Mouse (Mus musculus) heart, embryonic 11.5 days (tissue): Measurements from ENCODE around the gene Gm20388. TPM values are rescaled to one million over a fixed set of nuclear protein-coding genes. Genes with fewer than 3 reads are reported as not detected.
A peak's percentile ranks its signal among the peaks of the same experiment; 100 is the strongest.

ENCODE experiments used
- ATAC-seq: fragments of 200-750 bp; cut with Nextera tagmentation; replicated peaks from 2 replicates; pipeline ENCODE4 v1.8.0; 2017; ENCODE audit warnings: moderate library complexity; ENCODE audit not compliant: insufficient number of reproducible peaks, low FRiP score, low TSS enrichment
- H3K27ac ChIP-seq: fragments of 300-500 bp; sonication (generic); 2 replicates; pipeline ENCODE4 v1.5.1; 2014; ENCODE audit warnings: mild to moderate bottlenecking, low read depth, low read length
- H3K27me3 ChIP-seq: fragments of 300-500 bp; sonication (generic); 2 replicates; pipeline ENCODE4 v1.6.1; 2014; ENCODE audit warnings: mild to moderate bottlenecking, low read length, mixed read lengths; ENCODE audit not compliant: control insufficient read depth, insufficient read depth
- H3K36me3 ChIP-seq: fragments of 300-500 bp; sonication (generic); 2 replicates; pipeline ENCODE4 v1.6.1; 2014; ENCODE audit warnings: mild to moderate bottlenecking, low read length, moderate library complexity, mixed read lengths; ENCODE audit not compliant: control insufficient read depth, insufficient read depth
- H3K4me1 ChIP-seq: fragments of 300-500 bp; sonication (generic); 2 replicates; pipeline ENCODE4 v1.6.1; 2014; ENCODE audit warnings: low read length; ENCODE audit not compliant: control insufficient read depth, insufficient read depth
- H3K4me2 ChIP-seq: fragments of 300-500 bp; sonication (generic); 2 replicates; pipeline ENCODE4 v1.6.1; 2014; ENCODE audit warnings: mild to moderate bottlenecking, moderate library complexity
- H3K4me3 ChIP-seq: fragments of 300-500 bp; sonication (generic); 2 replicates; pipeline ENCODE4 v1.5.1; 2014; ENCODE audit warnings: low read depth, low read length
- H3K9ac ChIP-seq: fragments of 300-500 bp; sonication (generic); 2 replicates; pipeline ENCODE4 v1.6.1; 2014; ENCODE audit warnings: mild to moderate bottlenecking, low read depth, low read length, moderate library complexity
- H3K9me3 ChIP-seq: fragments of 300-500 bp; sonication (generic); replicated peaks from 2 replicates; pipeline ENCODE4 v1.6.1; 2016; ENCODE audit warnings: low read length; ENCODE audit not compliant: control insufficient read depth
- WGBS: fragments of 180-500 bp; shearing (Covaris S2); extraction: QIAGEN DNeasy Blood & Tissue Kit; methylation state at CpG from one replicate; pipeline ENCODE4 v1.1.7; 2014; ENCODE audit not compliant: insufficient replicate concordance; 5-methylcytosine and 5-hydroxymethylcytosine counted together
- polyA plus RNA-seq: library from polyadenylated mRNA; unstranded; fragments of >200 nt; fragmentation: Nextera tagmentation; extraction: Ambion mirVana; gene quantifications from 2 replicates; pipeline ENCODE4 v1.2.1, GENCODE M21; 2014

Gm20388 gene
- polyA plus RNA-seq, 1 experiment from 2014 or later = 6.4 TPM

GRCm38 (mm10) chr8:121083093-121083935, 1172.7 kb downstream of the Gm20388 start:
- Histone ChIP-seq H3K27me3 (peaks cover 98% of the 10 kb centered on the region), H3K4me3 (peak overlapping the region; percentile 60), H3K4me1 (peaks cover 25% of the 10 kb centered on the region; the same call in 1 of the 2 replicates), H3K9ac (peak overlapping the region; percentile 30; the same call in 1 of the 2 replicates), H3K36me3 (no peaks in the 10 kb centered on the region), H3K27ac (peak overlapping the region; percentile 59), H3K4me2 (peak overlapping the region; percentile 98), H3K9me3 (no peaks in the 10 kb centered on the region)
- ATAC-seq = peak; percentile 47
- 1% methylated on average over 87 of the region's 89 CpGs for WGBS

DNA sequence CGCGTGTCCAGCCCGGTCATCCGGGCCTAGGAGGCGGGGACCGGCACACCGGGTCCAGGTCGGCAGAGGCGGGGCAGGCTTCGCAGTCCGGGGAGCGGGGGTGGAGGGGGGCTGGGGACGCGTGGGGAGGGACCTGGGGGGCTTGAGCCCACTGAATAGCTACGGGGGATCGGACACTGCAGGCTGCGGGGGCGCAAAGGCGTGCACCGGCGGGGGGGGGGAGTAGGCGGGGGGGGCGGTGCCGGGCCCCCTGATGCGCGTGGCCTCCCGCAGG, 1173.2 kb downstream of the Gm20388 start:
- peaks cover 98% of the 10 kb centered on the region for H3K27me3 ChIP-seq
- H3K4me3 ChIP-seq = peak overlapping the region; percentile 60
- H3K9me3 ChIP-seq = no peaks in the 10 kb centered on the region
- WGBS = 2% methylated on average over 7 of the region's 27 CpGs
- peak overlapping the region; percentile 30; the same call in 1 of the 2 replicates for H3K9ac ChIP-seq
- H3K4me2 ChIP-seq = peak overlapping the region; percentile 98
- H3K36me3 ChIP-seq = no peaks in the 10 kb centered on the region
- ATAC-seq = 0 out of 2 replicates have a peak, but pooled peaks have one; percentile 18
- H3K27ac ChIP-seq = no peak overlapping the region
- H3K4me1 ChIP-seq = peaks cover 25% of the 10 kb centered on the region; the same call in 1 of the 2 replicates

- WGBS = under 1% methylated on average over 70 of the region's 83 CpGs
- no peak; the same call in 1 of the 2 replicates for ATAC-seq
Measured at GRCm38 (mm10) chr8:121084210-121084951, 1173.7 kb downstream of the Gm20388 start, which contains the start of gene Foxf1. TSS of gene Foxf1 (plus strand) at chr8:121084386.

DNA sequence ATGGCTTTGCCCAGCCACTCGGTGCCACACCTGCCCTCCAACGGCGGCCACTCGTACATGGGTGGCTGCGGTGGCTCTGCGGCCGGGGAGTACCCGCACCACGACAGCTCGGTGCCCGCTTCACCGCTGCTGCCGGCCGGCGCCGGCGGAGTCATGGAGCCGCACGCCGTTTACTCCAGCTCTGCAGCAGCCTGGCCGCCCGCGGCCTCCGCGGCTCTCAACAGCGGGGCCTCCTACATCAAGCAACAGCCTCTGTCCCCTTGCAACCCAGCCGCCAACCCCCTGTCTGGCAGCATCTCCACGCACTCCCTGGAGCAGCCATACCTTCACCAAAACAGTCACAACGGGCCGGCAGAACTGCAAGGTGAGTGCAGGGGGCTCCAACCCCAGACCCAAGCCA, 1174.4 kb downstream of the Gm20388 start:
- no peak for ATAC-seq
- Histone ChIP-seq H3K4me1 (peaks cover 28% of the 10 kb centered on the region), H3K27ac (no peak overlapping the region), H3K4me2 (peak overlapping the region; percentile 98), H3K9me3 (no peaks in the 10 kb centered on the region), H3K9ac (peak overlapping the region; percentile 30; the same call in 1 of the 2 replicates), H3K36me3 (no peaks in the 10 kb centered on the region), H3K4me3 (peak overlapping the region; percentile 60), H3K27me3 (peaks cover 99% of the 10 kb centered on the region)
- 3% methylated on average over 28 of the region's 30 CpGs for whole genome bisulfite sequencing

More at GRCm38 (mm10) chr8:121084210-121084951, 1173.7 kb downstream of the Gm20388 start, which contains the start of gene Foxf1:
- Histone ChIP-seq H3K4me2 (peak within 1 kb of the TSS; percentile 98), H3K27me3 (peaks cover 99% of the 10 kb centered on the region), H3K36me3 (no peaks in the 10 kb centered on the region), H3K27ac (peak within 1 kb of the TSS; percentile 59), H3K4me1 (peaks cover 25% of the 10 kb centered on the region; the same call in 1 of the 2 replicates), H3K9me3 (no peaks in the 10 kb centered on the region), H3K9ac (peak within 1 kb of the TSS; percentile 30; the same call in 1 of the 2 replicates), H3K4me3 (peak within 1 kb of the TSS; percentile 60)

DNA sequence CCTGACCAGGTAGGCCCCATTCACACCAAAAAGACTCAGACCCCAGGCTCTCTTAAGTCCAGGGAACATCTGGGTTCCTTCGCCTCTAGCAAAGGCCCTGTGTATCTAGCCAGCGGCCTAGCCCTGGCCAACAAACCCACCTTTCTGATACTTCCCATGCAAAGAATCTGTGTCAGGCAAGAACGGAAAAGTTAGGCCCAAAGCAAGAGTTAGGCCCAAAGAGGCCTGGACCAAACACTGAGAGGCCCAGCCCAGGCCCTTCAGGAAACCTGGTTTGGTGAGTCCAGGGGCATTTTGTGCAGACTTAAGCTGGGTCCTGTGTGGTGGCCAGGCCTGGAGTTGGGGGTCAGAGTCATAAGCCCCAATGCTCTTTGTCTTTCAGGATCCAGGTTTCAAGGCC, 1174.9 kb downstream of the Gm20388 start:
- no peak for ATAC-seq
- Histone ChIP-seq H3K27me3 (peaks cover 99% of the 10 kb centered on the region), H3K4me2 (peak overlapping the region; percentile 98; the same call in 1 of the 2 replicates), H3K4me3 (peak overlapping the region; percentile 60), H3K36me3 (no peaks in the 10 kb centered on the region), H3K9ac (no peak overlapping the region), H3K4me1 (peaks cover 28% of the 10 kb centered on the region), H3K27ac (no peak overlapping the region), H3K9me3 (no peaks in the 10 kb centered on the region)
- WGBS = 51% methylated on average over 3 of the region's 3 CpGs

DNA sequence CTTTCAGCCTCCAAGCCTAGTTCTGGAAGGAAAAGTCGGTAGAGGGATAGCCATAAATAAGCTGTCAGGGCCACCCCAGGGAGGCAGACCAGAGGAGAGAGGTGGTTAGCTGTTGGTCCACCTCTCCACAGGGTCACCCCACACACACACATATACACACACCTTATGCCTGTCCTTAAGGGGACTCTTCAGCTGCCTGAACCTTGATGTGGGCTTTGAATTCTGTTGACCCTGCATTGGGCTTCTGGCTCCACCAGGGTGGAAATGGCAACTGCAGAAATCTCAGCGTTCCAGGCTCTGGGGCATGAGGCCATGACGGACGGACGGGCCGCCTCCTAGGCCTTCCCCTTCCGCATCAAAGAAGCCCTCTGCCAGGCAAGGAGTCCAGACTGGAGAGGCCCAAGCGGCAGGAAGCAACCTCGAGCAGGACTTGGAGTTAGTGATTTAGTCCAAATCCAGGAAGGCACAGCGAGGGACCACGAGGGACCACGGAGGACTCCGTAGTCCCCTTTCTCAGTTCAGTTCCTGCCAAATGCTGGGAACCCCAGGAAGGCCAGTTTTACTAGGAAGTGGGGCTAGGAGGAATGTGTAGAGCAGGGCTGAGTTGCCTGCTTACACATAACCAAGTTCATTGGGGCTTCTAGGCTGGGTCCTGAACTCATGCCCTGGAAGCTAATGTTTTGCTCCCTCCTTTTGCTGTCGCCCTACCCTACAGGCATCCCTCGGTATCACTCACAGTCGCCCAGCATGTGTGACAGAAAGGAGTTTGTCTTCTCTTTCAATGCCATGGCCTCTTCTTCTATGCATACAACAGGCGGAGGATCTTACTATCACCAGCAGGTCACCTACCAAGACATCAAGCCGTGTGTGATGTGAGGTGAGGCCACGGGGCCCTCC, 1175.6 kb downstream of the Gm20388 start:
- Histone ChIP-seq H3K27ac (no peak overlapping the region), H3K4me1 (peaks cover 24% of the 10 kb centered on the region), H3K36me3 (no peaks in the 10 kb centered on the region), H3K9ac (no peak overlapping the region; the same call in 1 of the 2 replicates), H3K9me3 (no peaks in the 10 kb centered on the region), H3K4me3 (peak overlapping the region; percentile 60; the same call in 1 of the 2 replicates), H3K4me2 (peak overlapping the region; percentile 17; the same call in 1 of the 2 replicates), H3K27me3 (peaks cover 99% of the 10 kb centered on the region)
- 16% methylated on average over 19 of the region's 19 CpGs for WGBS
- no peak for ATAC-seq

DNA sequence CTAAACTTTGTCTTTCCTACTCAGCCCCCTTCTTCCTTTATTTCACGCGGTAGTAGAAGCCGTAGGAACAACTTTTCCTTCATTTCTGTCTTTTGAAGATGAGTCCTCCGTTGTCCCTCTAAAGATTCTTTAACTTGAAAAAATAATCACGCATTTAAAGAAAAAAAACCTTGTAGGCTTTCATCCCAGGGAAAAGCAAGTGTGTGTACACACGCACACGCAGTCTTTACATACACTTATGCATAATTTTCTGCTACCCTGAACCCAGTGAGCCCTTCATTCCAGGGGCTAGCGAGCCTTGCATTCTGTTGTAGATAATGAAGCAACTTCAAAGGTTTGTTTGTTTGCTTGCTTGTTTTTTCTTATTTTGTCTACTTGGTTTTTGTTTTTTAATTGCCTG, 1177.6 kb downstream of the Gm20388 start:
- H3K27me3 ChIP-seq = peaks cover 96% of the 10 kb centered on the region
- ATAC-seq = no peak
- H3K9ac ChIP-seq = no peak overlapping the region
- H3K36me3 ChIP-seq = no peaks in the 10 kb centered on the region
- H3K4me3 ChIP-seq = no peak overlapping the region
- no peak overlapping the region for H3K4me2 ChIP-seq
- WGBS = 8% methylated on average over 8 of the region's 8 CpGs
- H3K27ac ChIP-seq = no peak overlapping the region
- peaks cover 18% of the 10 kb centered on the region for H3K4me1 ChIP-seq
- H3K9me3 ChIP-seq = no peaks in the 10 kb centered on the region
